Mouse (Mus musculus) forebrain, embryonic 16.5 days (tissue): Measurements from ENCODE around the gene Sparcl1. TPM values are rescaled to one million over a fixed set of nuclear protein-coding genes. Genes with fewer than 3 reads are reported as not detected.
A peak's percentile ranks its signal among the peaks of the same experiment; 100 is the strongest.

Experiments used
- ATAC-seq: fragments of 200-750 bp; cut with Nextera tagmentation; 2 replicates; pipeline ENCODE4 v1.8.0; 2017; ENCODE audit warnings: mild to moderate bottlenecking, moderate library complexity
- H3K27ac ChIP-seq: fragments of 300-500 bp; sonication (generic); 2 replicates; pipeline ENCODE4 v1.5.1; 2014; ENCODE audit warnings: low read length, control low read depth
- H3K27me3 ChIP-seq: fragments of 300-500 bp; sonication (generic); replicated peaks from 2 replicates; pipeline ENCODE4 v1.6.1; 2014; ENCODE audit warnings: low read length; ENCODE audit not compliant: control insufficient read depth, insufficient read depth
- H3K36me3 ChIP-seq: fragments of 300-500 bp; sonication (generic); 2 replicates; pipeline ENCODE4 v1.6.1; 2014; ENCODE audit not compliant: control insufficient read depth, insufficient read depth
- H3K4me1 ChIP-seq: fragments of 300-500 bp; sonication (generic); replicated peaks from 2 replicates; pipeline ENCODE4 v1.6.1; 2014; ENCODE audit warnings: low read length; ENCODE audit not compliant: control insufficient read depth, insufficient read depth
- H3K4me2 ChIP-seq: fragments of 300-500 bp; sonication (generic); 2 replicates; pipeline ENCODE4 v1.6.1; 2014; ENCODE audit warnings: mild to moderate bottlenecking, low read length, control low read depth
- H3K4me3 ChIP-seq: fragments of 300-500 bp; sonication (generic); replicated peaks from 2 replicates; pipeline ENCODE4 v1.5.1; 2014; ENCODE audit warnings: mild to moderate bottlenecking, low read length, control low read depth
- H3K9ac ChIP-seq: fragments of 300-500 bp; sonication (generic); replicated peaks from 2 replicates; pipeline ENCODE4 v1.6.1; 2014; ENCODE audit warnings: low read depth, low read length, control low read depth
- H3K9me3 ChIP-seq: fragments of 300-500 bp; sonication (generic); 2 replicates; pipeline ENCODE4 v1.6.1; 2016; ENCODE audit warnings: low read length; ENCODE audit not compliant: control insufficient read depth
- WGBS: fragments of 180-500 bp; shearing (Covaris S2); extraction: QIAGEN DNeasy Blood & Tissue Kit; methylation state at CpG from one replicate; pipeline ENCODE4 v1.1.7; 2014; 5-methylcytosine and 5-hydroxymethylcytosine counted together
- microRNA-seq: library from miRNA; unstranded; fragments of <30 nt; microRNA quantifications from one replicate; pipeline ENCODE4, GENCODE M21; 2017
- polyA plus RNA-seq: library from polyadenylated mRNA; unstranded; fragments of >200 nt; fragmentation: Nextera tagmentation; extraction: Ambion mirVana; gene quantifications from 2 replicates; pipeline ENCODE4 v1.2.1, GENCODE M21; 2015

Gene Sparcl1
- polyA plus RNA-seq, 1 experiment from 2014 or later = 110 TPM

GRCm38 (mm10) chr5:104039154-104039932 lies 74.2 kb downstream of the Sparcl1 start:
- no peaks in the 10 kb centered on the region for H3K9me3 ChIP-seq

GRCm38 (mm10) chr5:104036686-104037085 lies 76.8 kb downstream of the Sparcl1 start:
- 89% methylated on average over 1 of the region's 1 CpGs for WGBS
- Histone ChIP-seq H3K36me3 (no peaks in the 10 kb centered on the region), H3K4me2 (no peak overlapping the region), H3K9me3 (no peaks in the 10 kb centered on the region), H3K4me1 (no peaks in the 10 kb centered on the region), H3K4me3 (no peak overlapping the region), H3K27me3 (no peaks in the 10 kb centered on the region), H3K9ac (no peak overlapping the region), H3K27ac (no peak overlapping the region)
- ATAC-seq = no peak

More at GRCm38 (mm10) chr5:104039154-104039932, 74.2 kb downstream of the Sparcl1 start:
- no peaks in the 10 kb centered on the region for H3K27me3 ChIP-seq
- no peaks in the 10 kb centered on the region for H3K36me3 ChIP-seq
- 69% methylated on average over 6 of the region's 6 CpGs for WGBS
- H3K4me2 ChIP-seq = no peak overlapping the region
- ATAC-seq = peak; percentile 36; the same call in 1 of the 2 replicates
- no peak overlapping the region for H3K27ac ChIP-seq
- no peaks in the 10 kb centered on the region for H3K4me1 ChIP-seq
- no peak overlapping the region for H3K4me3 ChIP-seq
- no peak overlapping the region for H3K9ac ChIP-seq

GRCm38 (mm10) chr5:104035824-104036223 lies 77.7 kb downstream of the Sparcl1 start:
- no peak overlapping the region for H3K4me3 ChIP-seq
- H3K4me1 ChIP-seq = no peaks in the 10 kb centered on the region
- WGBS = 63% methylated on average over 1 of the region's 1 CpGs
- H3K27me3 ChIP-seq = no peaks in the 10 kb centered on the region
- no peaks in the 10 kb centered on the region for H3K9me3 ChIP-seq
- ATAC-seq = no peak
- H3K4me2 ChIP-seq = no peak overlapping the region
- no peaks in the 10 kb centered on the region for H3K36me3 ChIP-seq
- H3K9ac ChIP-seq = no peak overlapping the region
- no peak overlapping the region for H3K27ac ChIP-seq

GRCm38 (mm10) chr5:104035066-104035465 lies 78.5 kb downstream of the Sparcl1 start:
- Histone ChIP-seq H3K4me2 (no peak overlapping the region), H3K9ac (no peak overlapping the region), H3K27ac (no peak overlapping the region), H3K4me3 (no peak overlapping the region), H3K4me1 (no peaks in the 10 kb centered on the region), H3K36me3 (no peaks in the 10 kb centered on the region), H3K9me3 (no peaks in the 10 kb centered on the region), H3K27me3 (no peaks in the 10 kb centered on the region)
- ATAC-seq = no peak

- no peak for ATAC-seq
- WGBS = 81% methylated on average over 2 of the region's 2 CpGs
- H3K4me2 ChIP-seq = no peak overlapping the region
- H3K27ac ChIP-seq = no peak overlapping the region
- no peak overlapping the region for H3K9ac ChIP-seq
- no peaks in the 10 kb centered on the region for H3K27me3 ChIP-seq
- H3K4me1 ChIP-seq = no peaks in the 10 kb centered on the region
- no peaks in the 10 kb centered on the region for H3K36me3 ChIP-seq
- no peak overlapping the region for H3K4me3 ChIP-seq
- H3K9me3 ChIP-seq = no peaks in the 10 kb centered on the region
Measured at GRCm38 (mm10) chr5:104032434-104033097, 81.0 kb downstream of the Sparcl1 start.

Small RNA genes within 50 kb of the gene (microRNA-seq; reads per million reads assigned to microRNA genes)
- 1.5 reads per million for gene Mir5619

Other genes with a start within 250 kb of the Sparcl1 start
- 48.8 and 53.4 TPM in 2 replicates for gene Klhl8, start 202.5 kb downstream of the Sparcl1 start, polyA plus RNA-seq
- gene Hsd17b13, start 136.3 kb downstream of the Sparcl1 start, polyA plus RNA-seq = not detected in 2 replicates
- 1.7 and 1.8 TPM in 2 replicates for gene Hsd17b11, start 91.8 kb downstream of the Sparcl1 start, polyA plus RNA-seq
- 55.9 and 57.8 TPM in 2 replicates for gene Nudt9, start 67.4 kb downstream of the Sparcl1 start, polyA plus RNA-seq
- gene Gm17660, start 36.1 kb downstream of the Sparcl1 start, polyA plus RNA-seq = not detected in 2 replicates
- gene Dspp, start 57.0 kb upstream of the Sparcl1 start, polyA plus RNA-seq = 0.04 TPM in 1 of 2 replicates, not detected in the other
- 0.34 and 1.4 TPM in 2 replicates for gene Dmp1, start 88.9 kb upstream of the Sparcl1 start, polyA plus RNA-seq
- gene Ibsp, start 185.4 kb upstream of the Sparcl1 start, polyA plus RNA-seq = 0.79 and 14.0 TPM in 2 replicates
- gene Mepe, start 211.6 kb upstream of the Sparcl1 start, polyA plus RNA-seq = not detected in 2 replicates